Mouse (Mus musculus): ENCODE measurements around the gene Rfx7.

Gene Rfx7

GRCm38 (mm10) chr9:72531291-72531995 lies 597 bp upstream of the Rfx7 start:
- no peak for TF ChIP-seq GATA4 (IDR thresholded peaks at IDR 0.05; ENCODE audit: insufficient replicate concordance, low read length)

GRCm38 (mm10) chr9:72532381-72533088 lies 495 bp downstream of the Rfx7 start:
- TF ChIP-seq GATA4 (IDR thresholded peaks at IDR 0.05; ENCODE audit: insufficient replicate concordance, low read length): peak; percentile 17; the same call in 1 of the 2 replicates

- no peak for TF ChIP-seq GATA4 (IDR thresholded peaks at IDR 0.05; ENCODE audit: insufficient replicate concordance, low read length)
Observed at GRCm38 (mm10) chr9:72533089-72533415, 1.0 kb downstream of the Rfx7 start.

- no peak for TF ChIP-seq GATA4 (IDR thresholded peaks at IDR 0.05; ENCODE audit: insufficient replicate concordance, low read length)
Observed at GRCm38 (mm10) chr9:72534985-72535384, 2.9 kb downstream of the Rfx7 start.

- TF ChIP-seq GATA4 (IDR thresholded peaks at IDR 0.05; ENCODE audit: insufficient replicate concordance, low read length): no peak
Observed at GRCm38 (mm10) chr9:72535394-72535793, 3.4 kb downstream of the Rfx7 start.

- TF ChIP-seq GATA4 (IDR thresholded peaks at IDR 0.05; ENCODE audit: insufficient replicate concordance, low read length): no peak
Observed at GRCm38 (mm10) chr9:72537086-72537485, 5.0 kb downstream of the Rfx7 start.

GRCm38 (mm10) chr9:72543590-72543989 lies 11.6 kb downstream of the Rfx7 start:
- no peak for TF ChIP-seq GATA4 (IDR thresholded peaks at IDR 0.05; ENCODE audit: insufficient replicate concordance, low read length)

- no peak for TF ChIP-seq GATA4 (IDR thresholded peaks at IDR 0.05; ENCODE audit: insufficient replicate concordance, low read length)
Observed at GRCm38 (mm10) chr9:72558780-72559179, 26.7 kb downstream of the Rfx7 start.

- no peak for TF ChIP-seq GATA4 (IDR thresholded peaks at IDR 0.05; ENCODE audit: insufficient replicate concordance, low read length)
Observed at GRCm38 (mm10) chr9:72560316-72560715, 28.3 kb downstream of the Rfx7 start.

GRCm38 (mm10) chr9:72563277-72563676 lies 31.2 kb downstream of the Rfx7 start:
- TF ChIP-seq GATA4 (IDR thresholded peaks at IDR 0.05; ENCODE audit: insufficient replicate concordance, low read length): no peak

GRCm38 (mm10) chr9:72567116-72567515 lies 35.1 kb downstream of the Rfx7 start:
- no peak for TF ChIP-seq GATA4 (IDR thresholded peaks at IDR 0.05; ENCODE audit: insufficient replicate concordance, low read length)

GRCm38 (mm10) chr9:72580216-72580615 lies 48.2 kb downstream of the Rfx7 start:
- no peak for TF ChIP-seq GATA4 (IDR thresholded peaks at IDR 0.05; ENCODE audit: insufficient replicate concordance, low read length)

GRCm38 (mm10) chr9:72590861-72591260 lies 58.8 kb downstream of the Rfx7 start:
- no peak for TF ChIP-seq GATA4 (IDR thresholded peaks at IDR 0.05; ENCODE audit: insufficient replicate concordance, low read length)

GRCm38 (mm10) chr9:72592016-72592415 lies 60.0 kb downstream of the Rfx7 start:
- no peak for TF ChIP-seq GATA4 (IDR thresholded peaks at IDR 0.05; ENCODE audit: insufficient replicate concordance, low read length)

GRCm38 (mm10) chr9:72600142-72600541 lies 68.1 kb downstream of the Rfx7 start:
- no peak for TF ChIP-seq GATA4 (IDR thresholded peaks at IDR 0.05; ENCODE audit: insufficient replicate concordance, low read length)

GRCm38 (mm10) chr9:72609771-72610170 lies 77.7 kb downstream of the Rfx7 start:
- no peak for TF ChIP-seq GATA4 (IDR thresholded peaks at IDR 0.05; ENCODE audit: insufficient replicate concordance, low read length)

- TF ChIP-seq GATA4 (IDR thresholded peaks at IDR 0.05; ENCODE audit: insufficient replicate concordance, low read length): no peak
Observed at GRCm38 (mm10) chr9:72613884-72614283, 81.8 kb downstream of the Rfx7 start.

All from liver, adult (tissue).